Mouse (Mus musculus) heart, embryonic 10.5 days (tissue): ENCODE data around the gene Slc25a20. TPM values are rescaled to one million over a fixed set of nuclear protein-coding genes. Genes with fewer than 3 reads are reported as not detected.

Experiments used
- DNase-seq: peaks from one replicate; pipeline ENCODE4 v3.0.0-alpha.2; 2017; ENCODE audit warnings: low spot score
- H3K27ac ChIP-seq: fragments of 300-500 bp; sonication (generic); 2 replicates; pipeline ENCODE4 v1.5.1; 2016; ENCODE audit warnings: mild to moderate bottlenecking
- H3K27me3 ChIP-seq: fragments of 300-500 bp; sonication (generic); 2 replicates; pipeline ENCODE4 v1.6.1; 2016; ENCODE audit warnings: mild to moderate bottlenecking; ENCODE audit not compliant: poor library complexity, insufficient read depth, severe bottlenecking
- H3K36me3 ChIP-seq: fragments of 300-500 bp; sonication (generic); 2 replicates; pipeline ENCODE4 v1.6.1; 2016; ENCODE audit warnings: mild to moderate bottlenecking, moderate library complexity
- H3K4me1 ChIP-seq: fragments of 300-500 bp; sonication (generic); 2 replicates; pipeline ENCODE4 v1.6.1; 2016; ENCODE audit warnings: mild to moderate bottlenecking
- H3K4me3 ChIP-seq: fragments of 300-500 bp; sonication (generic); 2 replicates; pipeline ENCODE4 v1.5.1; 2016; ENCODE audit warnings: mild to moderate bottlenecking, moderate library complexity
- H3K9me3 ChIP-seq: fragments of 300-500 bp; sonication (generic); 2 replicates; pipeline ENCODE4 v1.6.1; 2016; ENCODE audit warnings: mild to moderate bottlenecking, moderate library complexity
- WGBS: fragments of 180-500 bp; shearing (Covaris S2); methylation state at CpG from one replicate; pipeline ENCODE4 v1.1.7; 2016; 5-methylcytosine and 5-hydroxymethylcytosine counted together
- polyA plus RNA-seq: library from polyadenylated mRNA; unstranded; fragments of >200 nt; fragmentation: Nextera tagmentation; extraction: Ambion mirVana; gene quantifications from 2 replicates; pipeline ENCODE4 v1.2.1, GENCODE M21; 2016

Slc25a20 gene
- polyA plus RNA-seq, 1 experiment from 2014 or later: 53.0 TPM

- peaks cover 11% of the 10 kb centered on the region for H3K27me3 ChIP-seq
- 78% methylated on average over 6 of the region's 6 CpGs for WGBS
- DNase-seq: peak; percentile 27
- H3K4me3 ChIP-seq: no peak overlapping the region
- H3K36me3 ChIP-seq: no peaks in the 10 kb centered on the region
- H3K9me3 ChIP-seq: no peaks in the 10 kb centered on the region
- peaks cover 18% of the 10 kb centered on the region for H3K4me1 ChIP-seq
- H3K27ac ChIP-seq: no peak overlapping the region
Observed at GRCm38 (mm10) chr9:108690914-108691313, 29.0 kb downstream of the Slc25a20 start.

- DNase-seq: peak; percentile 68
- peak overlapping the region; percentile 69 for H3K4me3 ChIP-seq
- H3K27me3 ChIP-seq: peaks cover 11% of the 10 kb centered on the region
- peaks cover 18% of the 10 kb centered on the region for H3K4me1 ChIP-seq
- peak overlapping the region; percentile 89 for H3K27ac ChIP-seq
- no peaks in the 10 kb centered on the region for H3K36me3 ChIP-seq
- WGBS: 64% methylated on average over 8 of the region's 8 CpGs
- H3K9me3 ChIP-seq: no peaks in the 10 kb centered on the region
Observed at GRCm38 (mm10) chr9:108691371-108691770, 29.5 kb downstream of the Slc25a20 start.

- Histone ChIP-seq H3K9me3 (no peaks in the 10 kb centered on the region), H3K4me1 (peaks cover 13% of the 10 kb centered on the region), H3K4me3 (peak overlapping the region; percentile 69), H3K27me3 (peaks cover 11% of the 10 kb centered on the region), H3K36me3 (no peaks in the 10 kb centered on the region), H3K27ac (peak overlapping the region; percentile 89)
- DNase-seq: peak; percentile 91
- WGBS: 4% methylated on average over 42 of the region's 42 CpGs
Observed at GRCm38 (mm10) chr9:108691846-108692225, 29.9 kb downstream of the Slc25a20 start.

- WGBS: under 1% methylated on average over 88 of the region's 92 CpGs
- peak; percentile 81 for DNase-seq
- no peaks in the 10 kb centered on the region for H3K9me3 ChIP-seq
- H3K27me3 ChIP-seq: peaks cover 11% of the 10 kb centered on the region
- peak overlapping the region; percentile 69 for H3K4me3 ChIP-seq
- H3K36me3 ChIP-seq: no peaks in the 10 kb centered on the region
- H3K4me1 ChIP-seq: peaks cover 13% of the 10 kb centered on the region
- peak overlapping the region; percentile 89 for H3K27ac ChIP-seq
Observed at GRCm38 (mm10) chr9:108692226-108693041, 30.5 kb downstream of the Slc25a20 start.

GRCm38 (mm10) chr9:108693946-108694345 is 32.1 kb downstream of the Slc25a20 start:
- Histone ChIP-seq H3K27me3 (peaks cover 11% of the 10 kb centered on the region), H3K36me3 (no peaks in the 10 kb centered on the region), H3K27ac (no peak overlapping the region), H3K4me3 (no peak overlapping the region), H3K9me3 (no peaks in the 10 kb centered on the region), H3K4me1 (peaks cover 13% of the 10 kb centered on the region)
- WGBS: 86% methylated on average over 4 of the region's 4 CpGs
- DNase-seq: peak; percentile 69

- Histone ChIP-seq H3K4me1 (peaks cover 13% of the 10 kb centered on the region), H3K4me3 (no peak overlapping the region), H3K9me3 (no peaks in the 10 kb centered on the region), H3K27me3 (peaks cover 11% of the 10 kb centered on the region), H3K27ac (no peak overlapping the region), H3K36me3 (no peaks in the 10 kb centered on the region)
- 75% methylated on average over 1 of the region's 1 CpGs for WGBS
- DNase-seq: no peak
Observed at GRCm38 (mm10) chr9:108694533-108694932, 32.6 kb downstream of the Slc25a20 start.

- no peak for DNase-seq
- Histone ChIP-seq H3K4me3 (no peak overlapping the region), H3K36me3 (no peaks in the 10 kb centered on the region), H3K27ac (no peak overlapping the region), H3K27me3 (no peaks in the 10 kb centered on the region), H3K4me1 (peaks cover 20% of the 10 kb centered on the region), H3K9me3 (no peaks in the 10 kb centered on the region)
Observed at GRCm38 (mm10) chr9:108702476-108702875, 40.6 kb downstream of the Slc25a20 start.

GRCm38 (mm10) chr9:108703373-108704110 is 41.7 kb downstream of the Slc25a20 start:
- H3K27ac ChIP-seq: peak overlapping the region; percentile 36; the same call in 1 of the 2 replicates
- peaks cover 25% of the 10 kb centered on the region for H3K4me1 ChIP-seq
- H3K27me3 ChIP-seq: no peaks in the 10 kb centered on the region
- no peak overlapping the region for H3K4me3 ChIP-seq
- H3K36me3 ChIP-seq: no peaks in the 10 kb centered on the region
- peak; percentile 68 for DNase-seq
- H3K9me3 ChIP-seq: no peaks in the 10 kb centered on the region
- WGBS: 46% methylated on average over 12 of the region's 12 CpGs

GRCm38 (mm10) chr9:108704591-108704990 is 42.7 kb downstream of the Slc25a20 start:
- H3K27me3 ChIP-seq: no peaks in the 10 kb centered on the region
- WGBS: 52% methylated on average over 7 of the region's 7 CpGs
- peak overlapping the region; percentile 47; the same call in 1 of the 2 replicates for H3K27ac ChIP-seq
- H3K36me3 ChIP-seq: no peaks in the 10 kb centered on the region
- H3K4me3 ChIP-seq: no peak overlapping the region
- peak; percentile 67 for DNase-seq
- no peaks in the 10 kb centered on the region for H3K9me3 ChIP-seq
- peaks cover 25% of the 10 kb centered on the region for H3K4me1 ChIP-seq

- H3K36me3 ChIP-seq: no peaks in the 10 kb centered on the region
- no peaks in the 10 kb centered on the region for H3K27me3 ChIP-seq
- H3K4me3 ChIP-seq: no peak overlapping the region
- peaks cover 25% of the 10 kb centered on the region for H3K4me1 ChIP-seq
- H3K9me3 ChIP-seq: no peaks in the 10 kb centered on the region
- peak; percentile 43 for DNase-seq
- WGBS: 83% methylated on average over 2 of the region's 2 CpGs
- H3K27ac ChIP-seq: no peak overlapping the region
Observed at GRCm38 (mm10) chr9:108707212-108707611, 45.3 kb downstream of the Slc25a20 start.

GRCm38 (mm10) chr9:108708833-108709232 is 46.9 kb downstream of the Slc25a20 start:
- Histone ChIP-seq H3K4me3 (no peak overlapping the region), H3K4me1 (peaks cover 16% of the 10 kb centered on the region), H3K27ac (no peak overlapping the region), H3K36me3 (no peaks in the 10 kb centered on the region), H3K27me3 (no peaks in the 10 kb centered on the region), H3K9me3 (no peaks in the 10 kb centered on the region)
- 82% methylated on average over 8 of the region's 8 CpGs for whole genome bisulfite sequencing
- peak; percentile 45 for DNase-seq

- Histone ChIP-seq H3K4me3 (no peak overlapping the region), H3K36me3 (no peaks in the 10 kb centered on the region), H3K4me1 (0 out of 2 replicates have a peak, but pooled peaks cover 6% of the 10 kb centered on the region), H3K27me3 (no peaks in the 10 kb centered on the region), H3K27ac (no peak overlapping the region), H3K9me3 (no peaks in the 10 kb centered on the region)
- WGBS: 83% methylated on average over 7 of the region's 7 CpGs
- no peak for DNase-seq
Observed at GRCm38 (mm10) chr9:108710767-108711166, 48.9 kb downstream of the Slc25a20 start.

GRCm38 (mm10) chr9:108716199-108716598 is 54.3 kb downstream of the Slc25a20 start:
- Histone ChIP-seq H3K27me3 (no peaks in the 10 kb centered on the region), H3K4me1 (no peaks in the 10 kb centered on the region), H3K4me3 (no peak overlapping the region), H3K9me3 (no peaks in the 10 kb centered on the region), H3K36me3 (peaks cover 16% of the 10 kb centered on the region), H3K27ac (no peak overlapping the region)
- WGBS: 90% methylated on average over 4 of the region's 4 CpGs
- DNase-seq: peak; percentile 39
